Mouse (Mus musculus) heart, embryonic 11.5 days (tissue): ENCODE results near the gene Tspan10. TPM values are rescaled to one million over a fixed set of nuclear protein-coding genes. Genes with fewer than 3 reads are reported as not detected.
A peak's percentile ranks its signal among the peaks of the same experiment; 100 is the strongest.

Experiments
- ATAC-seq: fragments of 200-750 bp; cut with Nextera tagmentation; replicated peaks from 2 replicates; pipeline ENCODE4 v1.8.0; 2017; ENCODE audit warnings: moderate library complexity; ENCODE audit not compliant: insufficient number of reproducible peaks, low FRiP score, low TSS enrichment
- H3K27ac ChIP-seq: fragments of 300-500 bp; sonication (generic); 2 replicates; pipeline ENCODE4 v1.5.1; 2014; ENCODE audit warnings: mild to moderate bottlenecking, low read depth, low read length
- H3K27me3 ChIP-seq: fragments of 300-500 bp; sonication (generic); 2 replicates; pipeline ENCODE4 v1.6.1; 2014; ENCODE audit warnings: mild to moderate bottlenecking, low read length, mixed read lengths; ENCODE audit not compliant: control insufficient read depth, insufficient read depth
- H3K36me3 ChIP-seq: fragments of 300-500 bp; sonication (generic); 2 replicates; pipeline ENCODE4 v1.6.1; 2014; ENCODE audit warnings: mild to moderate bottlenecking, low read length, moderate library complexity, mixed read lengths; ENCODE audit not compliant: control insufficient read depth, insufficient read depth
- H3K4me1 ChIP-seq: fragments of 300-500 bp; sonication (generic); 2 replicates; pipeline ENCODE4 v1.6.1; 2014; ENCODE audit warnings: low read length; ENCODE audit not compliant: control insufficient read depth, insufficient read depth
- H3K4me2 ChIP-seq: fragments of 300-500 bp; sonication (generic); 2 replicates; pipeline ENCODE4 v1.6.1; 2014; ENCODE audit warnings: mild to moderate bottlenecking, moderate library complexity
- H3K4me3 ChIP-seq: fragments of 300-500 bp; sonication (generic); 2 replicates; pipeline ENCODE4 v1.5.1; 2014; ENCODE audit warnings: low read depth, low read length
- H3K9ac ChIP-seq: fragments of 300-500 bp; sonication (generic); 2 replicates; pipeline ENCODE4 v1.6.1; 2014; ENCODE audit warnings: mild to moderate bottlenecking, low read depth, low read length, moderate library complexity
- H3K9me3 ChIP-seq: fragments of 300-500 bp; sonication (generic); replicated peaks from 2 replicates; pipeline ENCODE4 v1.6.1; 2016; ENCODE audit warnings: low read length; ENCODE audit not compliant: control insufficient read depth
- whole genome bisulfite sequencing: fragments of 180-500 bp; shearing (Covaris S2); extraction: QIAGEN DNeasy Blood & Tissue Kit; methylation state at CpG from one replicate; pipeline ENCODE4 v1.1.7; 2014; ENCODE audit not compliant: insufficient replicate concordance; 5-methylcytosine and 5-hydroxymethylcytosine counted together
- polyA plus RNA-seq: library from polyadenylated mRNA; unstranded; fragments of >200 nt; fragmentation: Nextera tagmentation; extraction: Ambion mirVana; gene quantifications from 2 replicates; pipeline ENCODE4 v1.2.1, GENCODE M21; 2014

Tspan10 gene
- polyA plus RNA-seq, 1 experiment from 2014 or later: not detected

GRCm38 (mm10) chr11:120484265-120484981 is 42.0 kb downstream of the Tspan10 start, which contains the start of gene Mrpl12:
Gene Mrpl12, plus strand, starts transcription at chr11:120484613.
- H3K27ac ChIP-seq: peak within 1 kb of the TSS; percentile 61
- H3K4me3 ChIP-seq: peak within 1 kb of the TSS; percentile 80
- H3K27me3 ChIP-seq: no peaks in the 10 kb centered on the region
- under 1% methylated on average over 60 of the region's 60 CpGs for WGBS
- ATAC-seq: peak; percentile 86
- no peaks in the 10 kb centered on the region for H3K9me3 ChIP-seq
- H3K4me2 ChIP-seq: peak within 1 kb of the TSS; percentile 74
- peaks cover 43% of the 10 kb centered on the region for H3K36me3 ChIP-seq
- H3K4me1 ChIP-seq: peaks cover 15% of the 10 kb centered on the region
- H3K9ac ChIP-seq: peak within 1 kb of the TSS; percentile 96

DNA sequence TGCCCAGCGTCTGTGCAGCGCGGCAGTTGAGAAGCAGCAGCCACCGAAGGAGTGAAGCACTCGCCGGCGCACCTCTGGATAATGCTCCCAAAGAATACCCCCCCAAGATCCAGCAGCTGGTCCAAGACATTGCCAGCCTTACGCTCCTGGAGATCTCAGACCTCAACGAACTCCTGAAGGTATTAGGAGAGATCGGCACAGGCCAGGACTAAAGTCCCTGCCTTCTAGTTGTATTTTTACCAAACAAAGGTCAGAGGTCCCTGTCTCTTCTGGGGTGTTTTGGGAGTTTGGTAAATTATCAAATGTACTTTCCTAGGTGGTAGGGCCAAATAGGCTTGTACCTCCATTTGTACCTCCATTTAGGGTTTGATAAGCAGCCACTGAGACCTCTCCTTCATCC is 42.8 kb downstream of the Tspan10 start:
- Histone ChIP-seq H3K4me3 (peak overlapping the region; percentile 80), H3K36me3 (peaks cover 44% of the 10 kb centered on the region), H3K9me3 (no peaks in the 10 kb centered on the region), H3K4me1 (peaks cover 18% of the 10 kb centered on the region), H3K27me3 (no peaks in the 10 kb centered on the region), H3K9ac (peak overlapping the region; percentile 96), H3K27ac (peak overlapping the region; percentile 61), H3K4me2 (peak overlapping the region; percentile 74)
- 8% methylated on average over 10 of the region's 10 CpGs for WGBS
- no peak for ATAC-seq

DNA sequence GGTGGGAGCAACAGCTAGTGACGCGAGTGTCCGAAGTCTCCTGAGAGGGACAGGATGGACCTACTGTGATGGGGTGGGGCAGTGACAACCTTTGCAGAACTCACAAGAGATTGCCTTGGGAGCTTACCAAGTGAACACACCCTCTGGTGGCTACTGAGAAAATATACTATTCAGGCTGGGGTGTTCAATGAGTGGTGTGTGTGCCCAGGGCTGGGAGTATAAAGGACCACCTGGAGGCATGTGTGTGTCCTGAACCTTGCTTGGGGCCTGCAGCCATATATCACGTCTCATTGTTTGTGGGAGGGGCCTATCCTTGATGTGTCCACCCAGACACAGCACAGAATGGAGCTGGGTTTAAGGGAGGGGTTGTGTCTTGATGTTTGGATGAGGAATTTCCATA is 46.1 kb downstream of the Tspan10 start:
- ATAC-seq: no peak
- WGBS: 76% methylated on average over 4 of the region's 4 CpGs
- no peak overlapping the region for H3K27ac ChIP-seq
- H3K4me1 ChIP-seq: peaks cover 33% of the 10 kb centered on the region
- H3K9me3 ChIP-seq: no peaks in the 10 kb centered on the region
- no peak overlapping the region for H3K4me3 ChIP-seq
- no peaks in the 10 kb centered on the region for H3K27me3 ChIP-seq
- H3K9ac ChIP-seq: no peak overlapping the region
- H3K36me3 ChIP-seq: peaks cover 25% of the 10 kb centered on the region
- H3K4me2 ChIP-seq: no peak overlapping the region

DNA sequence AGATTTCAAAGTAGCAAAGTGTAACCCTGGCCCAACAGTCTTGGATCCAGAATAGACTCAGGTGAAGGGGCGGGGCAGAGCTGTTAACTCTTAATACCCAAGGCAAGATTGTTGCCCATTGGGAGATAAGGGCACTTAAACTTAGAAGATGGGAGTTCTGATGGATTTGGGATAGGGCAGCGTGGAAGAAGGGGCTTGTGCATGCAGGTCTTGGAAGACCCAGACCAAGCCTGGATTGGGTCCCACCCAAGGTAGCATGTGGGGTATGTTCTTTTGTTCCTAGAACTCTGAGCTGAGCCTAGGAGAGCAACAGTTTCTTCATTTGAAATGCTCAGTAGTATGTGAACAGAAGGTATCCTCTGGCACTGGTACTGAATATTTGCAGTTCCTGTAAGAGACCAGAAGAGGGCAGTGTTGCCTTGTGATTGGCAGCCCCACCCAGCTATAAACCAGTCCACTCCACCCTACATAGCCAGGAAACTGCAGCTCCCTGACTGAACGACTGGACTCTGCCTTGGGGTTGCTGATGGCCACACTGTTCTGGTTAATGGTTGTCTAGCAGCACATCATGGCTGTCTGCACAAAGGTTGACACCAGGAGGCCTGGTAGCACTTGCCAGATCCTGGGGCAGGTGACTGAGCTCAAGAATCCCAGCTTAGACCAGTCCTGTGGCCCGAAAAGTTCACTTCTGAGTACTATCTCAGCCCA is 46.8 kb downstream of the Tspan10 start:
- Histone ChIP-seq H3K4me3 (no peak overlapping the region), H3K4me1 (peaks cover 29% of the 10 kb centered on the region), H3K9ac (no peak overlapping the region), H3K4me2 (no peak overlapping the region), H3K36me3 (peaks cover 25% of the 10 kb centered on the region), H3K27me3 (no peaks in the 10 kb centered on the region), H3K9me3 (no peaks in the 10 kb centered on the region), H3K27ac (peak overlapping the region; percentile 30; the same call in 1 of the 2 replicates)
- WGBS: 63% methylated on average over 4 of the region's 4 CpGs
- ATAC-seq: 0 out of 2 replicates have a peak, but pooled peaks have one; percentile 12

DNA sequence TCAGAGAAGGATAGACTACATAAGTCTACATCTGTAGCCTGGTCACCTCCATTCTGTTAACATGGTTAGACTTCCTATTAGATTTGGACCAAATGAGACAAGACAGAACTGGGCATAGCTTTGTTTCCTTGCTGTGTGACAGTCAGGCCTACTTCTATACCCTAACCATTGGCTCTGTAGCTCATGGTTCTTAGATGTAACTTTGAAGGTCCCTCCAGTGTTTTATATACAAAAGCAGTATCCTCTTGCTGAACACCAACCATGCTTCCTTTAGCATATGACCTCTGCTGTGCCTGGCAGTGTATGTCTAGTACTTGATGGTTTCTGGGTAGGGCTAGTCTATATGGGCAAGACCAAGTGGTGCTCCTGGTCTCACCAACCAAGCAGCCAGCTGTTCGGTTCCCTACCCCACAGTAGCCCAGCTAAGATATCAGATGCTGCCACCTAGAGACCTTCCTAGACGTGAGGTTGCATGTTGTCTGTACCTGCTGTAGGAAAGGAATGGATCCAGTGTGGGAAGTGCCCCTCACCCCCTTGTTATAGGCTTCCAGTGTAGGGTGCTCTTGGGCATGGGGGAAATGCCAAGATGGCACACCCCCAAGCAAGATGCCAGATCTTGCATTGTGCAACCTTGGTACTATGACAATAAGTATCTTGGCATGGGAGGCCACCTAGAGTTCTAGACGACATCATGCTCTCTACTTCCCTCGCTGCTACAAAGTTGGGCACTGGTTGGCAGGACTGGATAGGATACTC is 48.0 kb downstream of the Tspan10 start:
- WGBS: 34% methylated on average over 4 of the region's 4 CpGs
- Histone ChIP-seq H3K27me3 (no peaks in the 10 kb centered on the region), H3K36me3 (peaks cover 28% of the 10 kb centered on the region), H3K9me3 (no peaks in the 10 kb centered on the region), H3K4me2 (peak overlapping the region; percentile 93), H3K4me1 (peaks cover 25% of the 10 kb centered on the region), H3K9ac (no peak overlapping the region), H3K27ac (no peak overlapping the region), H3K4me3 (no peak overlapping the region)
- no peak for ATAC-seq

- peak; percentile 83 for ATAC-seq
- Histone ChIP-seq H3K27ac (peak within 1 kb of the TSS; percentile 86), H3K4me3 (peak within 1 kb of the TSS; percentile 91), H3K9ac (peak within 1 kb of the TSS; percentile 84), H3K4me1 (peaks cover 20% of the 10 kb centered on the region), H3K36me3 (peaks cover 32% of the 10 kb centered on the region), H3K9me3 (no peaks in the 10 kb centered on the region), H3K27me3 (no peaks in the 10 kb centered on the region), H3K4me2 (peak within 1 kb of the TSS; percentile 93)
- WGBS: under 1% methylated on average over 35 of the region's 35 CpGs
Observed at GRCm38 (mm10) chr11:120491317-120492023, 49.0 kb downstream of the Tspan10 start, which contains the start of gene Slc25a10. Gene Slc25a10, plus strand, starts transcription at chr11:120491840.

- Histone ChIP-seq H3K9me3 (no peaks in the 10 kb centered on the region), H3K27me3 (no peaks in the 10 kb centered on the region), H3K4me2 (peak overlapping the region; percentile 93), H3K4me3 (peak overlapping the region; percentile 91), H3K27ac (peak overlapping the region; percentile 86), H3K4me1 (peaks cover 20% of the 10 kb centered on the region), H3K9ac (peak overlapping the region; percentile 84), H3K36me3 (peaks cover 30% of the 10 kb centered on the region)
- peak; percentile 60 for ATAC-seq
- under 1% methylated on average over 48 of the region's 48 CpGs for WGBS
Observed at GRCm38 (mm10) chr11:120492024-120492877, 49.8 kb downstream of the Tspan10 start.
